Mouse (Mus musculus) ES-Bruce4 (cell line): Measurements from ENCODE around the gene Svs1. TPM values are rescaled to one million over a fixed set of nuclear protein-coding genes. Genes with fewer than 3 reads are reported as not detected.

ENCODE experiments used
- H3K27ac ChIP-seq: 2 replicates; pipeline ENCODE4 v1.5.1; 2012; ENCODE audit warnings: low read length, inconsistent platforms; ENCODE audit not compliant: insufficient read depth
- H3K27me3 ChIP-seq: 2 replicates; pipeline ENCODE4 v1.6.1; 2012; ENCODE audit warnings: mild to moderate bottlenecking, low read length, inconsistent platforms; ENCODE audit not compliant: control insufficient read depth, poor library complexity, insufficient read depth, severe bottlenecking
- H3K36me3 ChIP-seq: 2 replicates; pipeline ENCODE4 v1.6.1; 2012; ENCODE audit warnings: inconsistent platforms, mild to moderate bottlenecking, low read length, moderate library complexity; ENCODE audit not compliant: control insufficient read depth, poor library complexity, insufficient read depth, severe bottlenecking
- H3K4me1 ChIP-seq: one replicate; pipeline ENCODE4 v1.8.1; 2011; ENCODE audit warnings: low read length; ENCODE audit not compliant: control insufficient read depth, insufficient read depth
- H3K4me3 ChIP-seq: 2 replicates; pipeline ENCODE4 v1.5.1; 2011; ENCODE audit warnings: low read depth, mild to moderate bottlenecking, low read length
- H3K9ac ChIP-seq: 2 replicates; pipeline ENCODE4 v1.6.1; 2012; ENCODE audit warnings: low read depth, mild to moderate bottlenecking, inconsistent platforms; ENCODE audit not compliant: poor library complexity, severe bottlenecking
- H3K9me3 ChIP-seq: replicated peaks from 2 replicates; pipeline ENCODE4 v1.6.1; 2012; ENCODE audit warnings: mild to moderate bottlenecking, low read length, inconsistent platforms; ENCODE audit not compliant: control insufficient read depth, poor library complexity, insufficient read depth, severe bottlenecking
- CTCF ChIP-seq: IDR thresholded peaks from one replicate; pipeline ENCODE4 v1.8.1; 2011; ENCODE audit warnings: low read depth, low read length
- EP300 ChIP-seq: IDR thresholded peaks from 2 replicates; pipeline ENCODE4 v1.6.1; 2011; ENCODE audit warnings: low read depth, low read length; ENCODE audit not compliant: insufficient read depth
- POLR2A ChIP-seq: IDR thresholded peaks from one replicate; pipeline ENCODE4 v1.8.1; 2011; ENCODE audit warnings: low read length; ENCODE audit not compliant: insufficient read depth
- polyA plus RNA-seq: library from polyadenylated mRNA; stranded (reverse); fragments of >200 nt; gene quantifications from 2 replicates; pipeline ENCODE4 v1.2.4, GENCODE M21; 2011; ENCODE audit warnings: low read depth; ENCODE audit not compliant: missing spikeins, insufficient read depth, insufficient read length

Gene Svs1
- polyA plus RNA-seq, 1 experiment, result not detected

GRCm38 (mm10) chr6:49023315-49023714, 36.7 kb downstream of the Svs1 start:
- no peak for TF ChIP-seq POLR2A
- Histone ChIP-seq H3K4me1 (peaks cover 5% of the 10 kb centered on the region), H3K9me3 (no peaks in the 10 kb centered on the region), H3K4me3 (no peak overlapping the region), H3K9ac (no peak overlapping the region), H3K27me3 (no peaks in the 10 kb centered on the region), H3K36me3 (no peaks in the 10 kb centered on the region), H3K27ac (no peak overlapping the region)

GRCm38 (mm10) chr6:49025290-49025689, 38.6 kb downstream of the Svs1 start:
- no peaks in the 10 kb centered on the region for H3K36me3 ChIP-seq
- H3K9ac ChIP-seq, result no peak overlapping the region
- no peak for TF ChIP-seq CTCF
- TF ChIP-seq POLR2A, result no peak
- TF ChIP-seq EP300, result no peak
- H3K27me3 ChIP-seq, result no peaks in the 10 kb centered on the region
- no peaks in the 10 kb centered on the region for H3K9me3 ChIP-seq
- H3K4me3 ChIP-seq, result no peak overlapping the region
- H3K4me1 ChIP-seq, result peaks cover 5% of the 10 kb centered on the region
- no peak overlapping the region for H3K27ac ChIP-seq

- no peak overlapping the region for H3K27ac ChIP-seq
- no peaks in the 10 kb centered on the region for H3K36me3 ChIP-seq
- no peak overlapping the region for H3K4me3 ChIP-seq
- H3K9ac ChIP-seq, result no peak overlapping the region
- TF ChIP-seq EP300, result no peak
- no peak for TF ChIP-seq CTCF
- TF ChIP-seq POLR2A, result no peak
- H3K9me3 ChIP-seq, result no peaks in the 10 kb centered on the region
- no peaks in the 10 kb centered on the region for H3K27me3 ChIP-seq
- peaks cover 5% of the 10 kb centered on the region for H3K4me1 ChIP-seq
Measured at GRCm38 (mm10) chr6:49026496-49026895, 39.8 kb downstream of the Svs1 start.

- no peaks in the 10 kb centered on the region for H3K27me3 ChIP-seq
- H3K36me3 ChIP-seq, result no peaks in the 10 kb centered on the region
- peaks cover 2% of the 10 kb centered on the region for H3K4me1 ChIP-seq
- H3K4me3 ChIP-seq, result no peak overlapping the region
- TF ChIP-seq CTCF (no peak), EP300 (no peak), POLR2A (no peak)
- no peak overlapping the region for H3K27ac ChIP-seq
- no peaks in the 10 kb centered on the region for H3K9me3 ChIP-seq
- H3K9ac ChIP-seq, result no peak overlapping the region
Measured at GRCm38 (mm10) chr6:49028019-49028418, 41.4 kb downstream of the Svs1 start.

- Histone ChIP-seq H3K36me3 (no peaks in the 10 kb centered on the region), H3K9me3 (no peaks in the 10 kb centered on the region), H3K4me1 (peaks cover 2% of the 10 kb centered on the region), H3K9ac (no peak overlapping the region), H3K4me3 (no peak overlapping the region), H3K27ac (no peak overlapping the region), H3K27me3 (no peaks in the 10 kb centered on the region)
- TF ChIP-seq POLR2A (no peak), EP300 (no peak), CTCF (no peak)
Measured at GRCm38 (mm10) chr6:49028708-49029107, 42.0 kb downstream of the Svs1 start.

GRCm38 (mm10) chr6:49031230-49031629, 44.6 kb downstream of the Svs1 start:
- no peak for TF ChIP-seq EP300
- no peak for TF ChIP-seq CTCF
- TF ChIP-seq POLR2A, result no peak
- H3K4me3 ChIP-seq, result no peak overlapping the region

GRCm38 (mm10) chr6:49032783-49033182, 46.1 kb downstream of the Svs1 start:
- no peaks in the 10 kb centered on the region for H3K36me3 ChIP-seq
- TF ChIP-seq CTCF (no peak), POLR2A (no peak), EP300 (no peak)

More at GRCm38 (mm10) chr6:49031230-49031629, 44.6 kb downstream of the Svs1 start:
- no peak overlapping the region for H3K9ac ChIP-seq
- no peaks in the 10 kb centered on the region for H3K4me1 ChIP-seq
- no peaks in the 10 kb centered on the region for H3K36me3 ChIP-seq
- no peak overlapping the region for H3K27ac ChIP-seq
- H3K27me3 ChIP-seq, result no peaks in the 10 kb centered on the region
- no peaks in the 10 kb centered on the region for H3K9me3 ChIP-seq

More at GRCm38 (mm10) chr6:49032783-49033182, 46.1 kb downstream of the Svs1 start:
- Histone ChIP-seq H3K4me3 (no peak overlapping the region), H3K9ac (no peak overlapping the region), H3K4me1 (no peaks in the 10 kb centered on the region), H3K27me3 (no peaks in the 10 kb centered on the region), H3K9me3 (no peaks in the 10 kb centered on the region), H3K27ac (no peak overlapping the region)
